ENCODE assay signal across 8 mouse cellular contexts in genomic region chr15:62079155-62080109, GRCm38 (mm10).
DNase-seq lines count a peak whose midpoint lies in the region; ATAC-seq and TF ChIP-seq lines count a peak whose summit lies in the region.

No protein-coding gene starts in this region.

- ATAC-seq in erythroid progenitor cell, adult 5-6 weeks (replicated peaks; ENCODE audit: low FRiP score, poor library complexity, severe bottlenecking), result 0 out of 2 replicates have a peak, but pooled peaks have one; percentile 39
- peak; percentile 80 for ATAC-seq in heart, embryonic 13.5 days (ENCODE audit: extremely low read depth, insufficient number of reproducible peaks, low FRiP score, low TSS enrichment)
- ATAC-seq in stomach, embryonic 16.5 days (ENCODE audit: insufficient read depth, low FRiP score), result peak; percentile 86

- H3K36me3 ChIP-seq in heart, embryonic 13.5 days, result no peaks in the 10 kb centered on the region
- no peaks in the 10 kb centered on the region for H3K36me3 ChIP-seq in stomach, embryonic 16.5 days (ENCODE audit: control insufficient read depth, insufficient read depth, low read length)

- H3K27ac ChIP-seq in heart, embryonic 13.5 days (replicated peaks), result no peak overlapping the region
- H3K27ac ChIP-seq in stomach, embryonic 16.5 days (ENCODE audit: low read length), result peak overlapping the region; percentile 55

- no peaks in the 10 kb centered on the region for H3K9me3 ChIP-seq in heart, embryonic 13.5 days
- H3K9me3 ChIP-seq in stomach, embryonic 16.5 days (replicated peaks; ENCODE audit: control insufficient read depth, low read length), result no peaks in the 10 kb centered on the region

- H3K4me3 ChIP-seq in heart, embryonic 13.5 days, result no peak overlapping the region
- H3K4me3 ChIP-seq in lung, adult 2 months (replicated peaks; ENCODE audit: extremely low read depth, low read depth, low read length), result no peak overlapping the region
- no peak overlapping the region for H3K4me3 ChIP-seq in stomach, embryonic 16.5 days (replicated peaks; ENCODE audit: low read length)

- no peaks in the 10 kb centered on the region for H3K27me3 ChIP-seq in heart, embryonic 13.5 days (replicated peaks)
- no peaks in the 10 kb centered on the region for H3K27me3 ChIP-seq in stomach, embryonic 16.5 days (ENCODE audit: control insufficient read depth, insufficient read depth, low read length)

- H3K9ac ChIP-seq in heart, embryonic 13.5 days, result no peak overlapping the region
- no peak overlapping the region for H3K9ac ChIP-seq in stomach, embryonic 16.5 days (ENCODE audit: low read length)

- TF ChIP-seq POLR2A in lung, adult 2 months (IDR thresholded peaks at IDR 0.05; ENCODE audit: borderline replicate concordance, extremely low read depth, low read depth, low read length), result no peak

- WGBS in heart, embryonic 13.5 days, result 64% methylated on average over 9 of the region's 9 CpGs
- WGBS in large intestine, adult 2 months, result 17% methylated on average over 9 of the region's 9 CpGs
- 37% methylated on average over 9 of the region's 9 CpGs for WGBS in lung, adult 2 months
- 63% methylated on average over 9 of the region's 9 CpGs for WGBS in stomach, embryonic 16.5 days

- TF ChIP-seq CTCF in lung, adult 2 months (IDR thresholded peaks at IDR 0.05; ENCODE audit: insufficient read depth, low read length), result no peak

- peaks cover 10% of the 10 kb centered on the region for H3K4me1 ChIP-seq in heart, embryonic 13.5 days
- peaks cover 3% of the 10 kb centered on the region for H3K4me1 ChIP-seq in lung, adult 2 months (ENCODE audit: control insufficient read depth, insufficient read depth, low read length)
- H3K4me1 ChIP-seq in stomach, embryonic 16.5 days (ENCODE audit: control insufficient read depth, insufficient read depth, low read length), result peaks cover 6% of the 10 kb centered on the region; the same call in 1 of the 2 replicates

- H3K4me2 ChIP-seq in heart, embryonic 13.5 days, result no peak overlapping the region
- no peak overlapping the region for H3K4me2 ChIP-seq in stomach, embryonic 16.5 days (ENCODE audit: low read depth, low read length)

- peak; percentile 25 for DNase-seq in embryo, embryonic 10.5 days (ENCODE audit: low spot score)
- no peak for DNase-seq in embryo, embryonic 9.5 days (ENCODE audit: extremely low spot score)
- peak; percentile 84 for DNase-seq in adrenal gland, adult 8-10 months
- DNase-seq in large intestine, adult 2 months (ENCODE audit: low read depth, low spot score), result peak; percentile 33
- DNase-seq in lung, adult 2 months, result peak; percentile 76
